Mouse (Mus musculus) v-Abl transformed pro-B cells (cell line): ENCODE measurements at regions not wholly inside any gene's neighbourhood (a gene's known extent, or its start where the extent isn't known, plus 50 kb on each side); places are given as distances from the start of the nearest gene placed in this dataset.
"Not testable (repeated sequence)": the region's sequence is repeated elsewhere in the genome, so short reads cannot be mapped to it uniquely, and the experiment has no call there.

Experiments
- in situ Hi-C, 2 experiments: fragments of 400-800 bp; cut with MboI; formaldehyde crosslinking; loops; one replicate each; pipeline ENCODE4 v1.15.1; 2025; ENCODE audit not compliant: unreplicated experiment in 2 of 2

DNA sequence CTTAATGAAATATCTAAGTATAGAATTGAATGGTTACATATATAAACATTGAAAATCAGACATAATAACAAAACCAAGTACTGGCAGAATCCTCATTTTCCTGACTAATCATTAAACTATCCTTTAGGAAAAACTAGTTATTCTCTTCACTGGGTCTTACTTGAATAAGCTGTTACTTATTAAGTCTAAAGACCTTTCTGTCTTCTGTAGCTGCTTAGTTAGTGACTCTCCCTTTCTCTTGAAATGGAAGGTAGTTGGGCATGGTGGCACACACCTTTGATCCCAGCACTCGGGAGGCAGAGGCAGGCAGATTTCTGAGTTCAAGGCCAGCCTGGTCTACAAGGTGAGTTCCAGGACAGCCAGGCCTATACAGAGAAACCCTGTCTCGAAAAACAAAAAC, 135.9 kb upstream of the Abcb5 start:
- in situ Hi-C loops = not testable (repeated sequence)

DNA sequence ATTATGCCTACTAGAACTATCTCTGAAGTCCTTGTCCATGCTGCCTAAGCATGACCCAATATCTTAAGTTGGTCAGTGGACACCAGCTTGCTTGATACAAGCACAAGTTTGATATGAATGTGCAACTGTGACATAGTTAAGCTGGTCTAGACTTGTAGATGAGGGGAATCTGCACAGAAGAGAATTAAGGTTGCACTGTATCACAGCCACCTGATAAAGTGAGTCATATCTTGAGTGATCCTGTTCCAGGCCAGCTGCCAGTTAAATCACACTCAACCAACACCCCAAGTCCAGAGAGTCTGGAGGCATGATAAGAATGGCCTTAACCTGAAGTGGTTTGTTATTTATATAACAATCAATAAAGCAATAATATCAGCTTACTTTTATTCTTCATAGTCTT, 133.5 kb upstream of the Abcb5 start:
- in situ Hi-C loops = no loop called here

GRCm38 (mm10) chr12:119097814-119098213, 131.6 kb upstream of the Abcb5 start:
- in situ Hi-C loops = no loop called here

GRCm38 (mm10) chr12:119094314-119094713, 128.1 kb upstream of the Abcb5 start:
- in situ Hi-C loops = no loop called here

- in situ Hi-C loops = no loop called here
These were observed 127.2 kb upstream of the Abcb5 start for GRCm38 (mm10) chr12:119093402-119093801.

- in situ Hi-C loops = no loop called here
These were observed 123.1 kb upstream of the Abcb5 start for GRCm38 (mm10) chr12:119089292-119089691.

GRCm38 (mm10) chr12:119088666-119089065, 122.4 kb upstream of the Abcb5 start:
- in situ Hi-C loops = no loop called here

DNA sequence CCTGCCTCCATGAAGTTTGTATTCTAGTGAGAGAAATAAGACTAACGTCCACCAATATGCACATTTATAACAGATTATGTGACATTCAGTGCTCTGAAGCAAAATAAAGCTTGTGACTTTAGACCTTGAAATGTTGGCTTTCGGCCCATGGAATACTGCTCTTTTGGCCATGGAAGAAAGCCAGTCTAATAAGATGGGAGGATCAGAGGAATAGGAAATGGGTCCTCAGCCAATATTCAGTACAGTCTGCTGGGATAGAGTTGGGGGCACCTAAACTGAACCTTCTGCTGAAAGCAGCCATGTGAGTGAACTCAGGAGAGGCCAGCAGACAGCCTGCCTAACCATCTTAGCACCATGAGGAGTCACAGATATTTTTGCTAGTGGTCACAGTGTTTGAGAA, 118.6 kb upstream of the Abcb5 start:
- in situ Hi-C loops = no loop called here

DNA sequence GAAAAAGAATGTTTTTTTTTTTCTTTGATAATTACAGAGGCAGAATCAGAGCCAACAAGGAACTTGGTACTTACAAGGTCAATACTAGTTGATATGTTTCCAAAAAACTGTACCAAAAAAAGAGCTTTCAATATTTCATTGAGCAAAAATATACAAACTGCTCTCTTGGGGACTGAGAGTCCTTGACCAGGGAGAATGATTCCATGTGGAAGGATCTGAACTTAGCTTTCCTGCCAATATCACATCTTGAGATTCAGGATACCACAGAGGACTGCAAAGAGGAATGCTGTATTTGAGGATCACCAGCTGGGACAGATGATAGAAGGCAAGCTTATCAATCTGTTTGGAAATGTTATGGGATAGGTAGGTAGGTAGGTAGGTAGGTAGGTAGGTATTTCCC, 116.6 kb upstream of the Abcb5 start:
- in situ Hi-C loops = no loop called here

GRCm38 (mm10) chr12:119075825-119076224, 109.6 kb upstream of the Abcb5 start:
- in situ Hi-C loops = no loop called here

- in situ Hi-C loops = no loop called here
These were observed 108.7 kb upstream of the Abcb5 start for GRCm38 (mm10) chr12:119074742-119075478.

- in situ Hi-C loops = no loop called here
These were observed 107.9 kb upstream of the Abcb5 start for GRCm38 (mm10) chr12:119074147-119074546.

DNA sequence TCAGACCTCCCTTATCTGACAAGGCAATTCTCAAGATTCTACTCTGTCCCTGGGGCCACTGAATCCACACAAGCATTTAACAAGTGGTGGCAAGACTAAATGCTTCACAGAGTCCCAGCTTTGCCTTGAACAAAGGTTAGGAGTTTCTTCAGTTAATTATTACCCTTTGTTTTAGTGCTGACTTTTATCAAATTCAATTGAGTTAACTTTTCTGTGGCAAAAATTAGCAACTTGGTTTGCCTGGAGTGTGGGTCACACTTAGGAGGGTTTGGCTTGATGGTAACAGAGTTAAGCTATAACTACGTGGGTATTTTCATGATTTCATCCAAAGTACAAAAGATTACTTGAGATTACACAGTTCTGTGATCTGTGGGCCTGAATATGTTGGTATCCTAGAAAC, 104.7 kb upstream of the Abcb5 start:
- in situ Hi-C loops = no loop called here

- in situ Hi-C loops = no loop called here
These were observed 104.2 kb upstream of the Abcb5 start for GRCm38 (mm10) chr12:119070446-119070845.

- in situ Hi-C loops = no loop called here
These were observed 103.5 kb upstream of the Abcb5 start for GRCm38 (mm10) chr12:119069747-119070146.

DNA sequence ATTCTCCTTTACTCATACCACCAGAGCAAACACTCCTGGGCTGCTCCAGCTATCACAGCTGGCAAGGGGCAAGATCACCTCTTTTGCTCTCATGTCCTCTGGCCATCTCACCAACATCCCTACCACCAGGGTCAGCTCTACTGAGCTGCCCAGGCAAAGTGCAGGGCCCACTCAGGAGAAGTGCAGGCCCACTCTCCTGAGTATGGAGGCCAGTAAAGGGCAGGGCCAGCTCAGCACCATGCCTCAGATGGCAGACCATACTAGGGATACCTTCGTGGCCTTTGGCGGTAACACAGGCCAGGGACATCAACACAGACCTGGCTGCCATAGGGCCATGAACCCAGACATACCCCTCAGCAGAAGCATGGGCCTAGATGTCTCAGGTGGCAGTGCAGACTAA, 101.9 kb upstream of the Abcb5 start:
- in situ Hi-C loops = no loop called here

GRCm38 (mm10) chr12:119062931-119063330, 96.7 kb upstream of the Abcb5 start:
- in situ Hi-C loops = no loop called here

- in situ Hi-C loops = no loop called here
These were observed 96.3 kb upstream of the Abcb5 start for GRCm38 (mm10) chr12:119062490-119062889.

DNA sequence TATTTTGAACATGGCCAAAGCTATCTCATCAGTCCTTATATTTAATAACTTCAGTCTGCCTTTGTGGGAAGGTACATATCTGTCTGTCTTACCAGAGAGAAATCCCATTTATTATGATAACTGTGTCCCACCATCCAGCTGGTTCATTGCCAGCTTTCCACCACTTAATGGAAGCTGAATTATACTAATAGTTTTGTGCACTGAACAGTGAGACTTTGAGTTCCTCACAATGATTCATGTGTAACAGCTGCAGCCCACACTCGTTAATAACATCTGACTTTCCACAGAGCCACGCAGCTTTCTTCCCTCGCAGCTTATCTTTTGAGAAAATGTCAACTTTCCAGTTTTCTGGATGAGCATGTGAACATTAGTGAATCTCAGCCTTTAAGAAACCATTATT, 88.3 kb upstream of the Abcb5 start:
- in situ Hi-C loops = no loop called here

DNA sequence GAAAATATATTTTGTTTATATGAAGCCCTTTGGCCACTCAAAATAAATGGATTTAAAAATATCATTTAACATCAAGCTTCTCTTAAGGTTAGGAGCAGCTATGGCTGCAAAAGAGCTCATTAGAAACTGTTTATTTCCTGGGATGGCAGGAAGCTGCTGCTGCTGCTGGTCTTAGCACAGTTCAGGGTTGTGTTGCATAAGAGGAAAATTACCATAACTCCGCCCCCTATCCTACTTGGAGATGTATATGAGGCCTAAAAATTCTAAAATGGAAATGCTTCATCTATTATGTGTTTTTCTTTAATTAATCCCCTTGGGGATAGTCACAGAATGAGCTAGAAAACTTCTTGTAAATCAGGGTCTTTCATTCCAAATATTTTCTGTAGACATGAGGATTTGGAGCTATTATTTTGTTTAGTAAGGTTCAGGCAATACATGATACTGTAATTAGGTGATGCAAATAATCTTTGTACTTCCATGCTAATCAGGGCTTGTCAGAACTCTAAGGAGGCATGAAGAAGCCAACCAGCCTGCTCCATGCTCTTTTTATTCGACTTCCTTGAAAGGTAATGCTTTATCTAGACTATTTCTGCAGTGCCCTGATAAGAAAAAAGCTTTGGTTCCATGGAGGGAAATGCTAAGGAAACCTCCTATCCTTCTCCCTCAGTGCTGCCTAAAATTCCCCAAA, 85.6 kb upstream of the Abcb5 start:
- in situ Hi-C loops = no loop called here

- in situ Hi-C loops = loop anchor here in 1 of 2 experiments (5.0 kb wide), 1 partner anchor 284 kb away; no protein-coding TSS in a partner anchor
These were observed 72.1 kb upstream of the Abcb5 start for GRCm38 (mm10) chr12:119038306-119038705.

- in situ Hi-C loops = loop anchor here (5.0 kb wide), 1 partner anchor 287 kb away; no protein-coding TSS in a partner anchor
These were observed 68.6 kb upstream of the Abcb5 start for GRCm38 (mm10) chr12:119034828-119035227.
